Mouse (Mus musculus) heart, embryonic 15.5 days (tissue): Measurements from ENCODE around the gene Spen. TPM values are rescaled to one million over a fixed set of nuclear protein-coding genes. Genes with fewer than 3 reads are reported as not detected.

ENCODE experiments used
- ATAC-seq: fragments of 200-750 bp; cut with Nextera tagmentation; replicated peaks from 2 replicates; pipeline ENCODE4 v1.8.0; 2017; ENCODE audit warnings: low read depth, moderate TSS enrichment; ENCODE audit not compliant: insufficient number of reproducible peaks, insufficient read depth, low FRiP score
- H3K27ac ChIP-seq: fragments of 300-500 bp; sonication (generic); 2 replicates; pipeline ENCODE4 v1.5.1; 2015; ENCODE audit warnings: mild to moderate bottlenecking, inconsistent platforms
- H3K27me3 ChIP-seq: fragments of 300-500 bp; sonication (generic); 2 replicates; pipeline ENCODE4 v1.6.1; 2015; ENCODE audit warnings: inconsistent platforms
- H3K36me3 ChIP-seq: fragments of 300-500 bp; sonication (generic); 2 replicates; pipeline ENCODE4 v1.6.1; 2015; ENCODE audit warnings: mild to moderate bottlenecking, inconsistent platforms
- H3K4me1 ChIP-seq: fragments of 300-500 bp; sonication (generic); replicated peaks from 2 replicates; pipeline ENCODE4 v1.6.1; 2015; ENCODE audit warnings: inconsistent platforms
- H3K4me2 ChIP-seq: fragments of 300-500 bp; sonication (generic); 2 replicates; pipeline ENCODE4 v1.6.1; 2015; ENCODE audit warnings: inconsistent platforms, mild to moderate bottlenecking, moderate library complexity
- H3K4me3 ChIP-seq: fragments of 300-500 bp; sonication (generic); 2 replicates; pipeline ENCODE4 v1.5.1; 2015; ENCODE audit warnings: mild to moderate bottlenecking, inconsistent platforms
- H3K9ac ChIP-seq: fragments of 300-500 bp; sonication (generic); 2 replicates; pipeline ENCODE4 v1.6.1; 2015; ENCODE audit warnings: mild to moderate bottlenecking, inconsistent platforms
- H3K9me3 ChIP-seq: fragments of 300-500 bp; sonication (generic); replicated peaks from 2 replicates; pipeline ENCODE4 v1.6.1; 2016; ENCODE audit warnings: inconsistent platforms
- WGBS: fragments of 180-500 bp; shearing (Covaris S2); methylation state at CpG from one replicate; pipeline ENCODE4 v1.1.7; 2015; ENCODE audit warnings: mixed read lengths; 5-methylcytosine and 5-hydroxymethylcytosine counted together
- polyA plus RNA-seq: library from polyadenylated mRNA; unstranded; fragments of >200 nt; fragmentation: Nextera tagmentation; extraction: Ambion mirVana; gene quantifications from 2 replicates; pipeline ENCODE4 v1.2.1, GENCODE M21; 2015

Gene Spen
- polyA plus RNA-seq, 1 experiment from 2014 or later: 6.3 TPM

DNA sequence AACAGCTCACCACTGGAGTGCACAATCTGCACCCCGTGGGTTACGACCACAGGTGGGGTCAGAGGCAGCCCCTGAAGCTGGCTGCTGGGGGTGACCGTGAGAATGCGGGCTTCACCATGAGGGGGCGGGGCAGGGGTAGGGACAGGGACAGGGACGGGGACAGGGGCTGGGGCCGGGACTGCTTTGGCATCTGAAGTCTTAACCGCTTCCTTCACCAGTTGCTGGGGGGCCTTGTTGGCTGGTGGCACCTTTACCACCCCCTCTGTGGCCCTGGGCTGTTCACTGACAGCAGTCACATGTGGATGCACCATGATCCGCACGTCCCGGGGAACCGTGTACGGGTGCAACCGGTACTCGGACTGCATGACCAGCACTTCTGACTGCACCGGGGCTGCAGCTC, 66.9 kb downstream of the Spen start:
- H3K4me3 ChIP-seq: no peak overlapping the region
- no peaks in the 10 kb centered on the region for H3K4me1 ChIP-seq
- no peaks in the 10 kb centered on the region for H3K9me3 ChIP-seq
- H3K4me2 ChIP-seq: no peak overlapping the region
- 95% methylated on average over 16 of the region's 16 CpGs for WGBS
- H3K27ac ChIP-seq: no peak overlapping the region
- no peak overlapping the region for H3K9ac ChIP-seq
- ATAC-seq: no peak
- H3K27me3 ChIP-seq: no peaks in the 10 kb centered on the region
- peaks cover 94% of the 10 kb centered on the region for H3K36me3 ChIP-seq

DNA sequence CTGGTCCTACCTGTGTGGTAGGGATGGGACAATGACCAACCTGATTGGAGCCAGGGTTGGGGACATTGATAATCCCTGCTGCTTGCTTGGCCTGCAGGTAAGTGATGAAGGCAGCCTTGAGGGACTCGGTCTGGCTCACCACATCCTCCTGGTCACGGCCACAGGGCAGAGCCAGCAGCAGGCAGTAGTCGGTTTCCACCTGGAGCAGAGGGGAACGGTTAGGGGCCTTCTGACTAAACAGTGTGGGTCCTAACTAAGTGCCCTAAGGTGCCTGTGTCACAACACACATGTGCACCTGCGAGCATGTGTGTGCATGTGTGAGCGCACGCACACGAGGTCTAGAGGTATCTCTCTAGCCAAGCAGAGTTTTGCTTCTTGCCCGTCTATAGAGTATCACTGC, 69.1 kb downstream of the Spen start:
- WGBS: 90% methylated on average over 9 of the region's 9 CpGs

DNA sequence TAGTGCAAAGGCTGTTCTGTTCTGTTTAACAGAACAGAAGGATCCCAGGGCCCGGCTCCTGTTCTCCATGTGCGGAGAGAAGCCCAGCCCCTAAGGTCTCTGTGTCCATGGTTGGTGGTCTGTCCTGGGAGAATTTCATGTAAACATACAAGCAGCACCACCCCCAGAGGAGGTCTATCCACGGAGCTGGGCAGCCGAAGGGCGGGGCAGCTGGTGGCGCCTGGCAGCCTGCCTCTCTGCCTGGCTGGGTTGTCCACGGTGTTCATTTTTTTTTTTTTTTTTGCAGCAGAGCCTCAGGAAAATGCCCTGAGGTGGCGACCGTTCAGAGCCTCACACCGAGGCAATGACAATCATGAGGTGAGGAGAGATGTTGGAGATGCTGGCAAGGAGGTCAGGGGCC, 69.8 kb downstream of the Spen start:
- no peaks in the 10 kb centered on the region for H3K4me1 ChIP-seq
- no peaks in the 10 kb centered on the region for H3K27me3 ChIP-seq
- H3K27ac ChIP-seq: no peak overlapping the region
- WGBS: 47% methylated on average over 10 of the region's 10 CpGs
- peaks cover 95% of the 10 kb centered on the region for H3K36me3 ChIP-seq
- no peak overlapping the region for H3K4me3 ChIP-seq
- H3K4me2 ChIP-seq: no peak overlapping the region
- no peaks in the 10 kb centered on the region for H3K9me3 ChIP-seq
- no peak for ATAC-seq
- no peak overlapping the region for H3K9ac ChIP-seq

More for the DNA sequence above, 69.1 kb downstream of the Spen start:
- no peak for ATAC-seq
- no peaks in the 10 kb centered on the region for H3K27me3 ChIP-seq
- no peak overlapping the region for H3K9ac ChIP-seq
- H3K9me3 ChIP-seq: no peaks in the 10 kb centered on the region
- H3K4me1 ChIP-seq: no peaks in the 10 kb centered on the region
- no peak overlapping the region for H3K4me3 ChIP-seq
- H3K27ac ChIP-seq: no peak overlapping the region
- H3K4me2 ChIP-seq: no peak overlapping the region
- H3K36me3 ChIP-seq: peaks cover 94% of the 10 kb centered on the region

DNA sequence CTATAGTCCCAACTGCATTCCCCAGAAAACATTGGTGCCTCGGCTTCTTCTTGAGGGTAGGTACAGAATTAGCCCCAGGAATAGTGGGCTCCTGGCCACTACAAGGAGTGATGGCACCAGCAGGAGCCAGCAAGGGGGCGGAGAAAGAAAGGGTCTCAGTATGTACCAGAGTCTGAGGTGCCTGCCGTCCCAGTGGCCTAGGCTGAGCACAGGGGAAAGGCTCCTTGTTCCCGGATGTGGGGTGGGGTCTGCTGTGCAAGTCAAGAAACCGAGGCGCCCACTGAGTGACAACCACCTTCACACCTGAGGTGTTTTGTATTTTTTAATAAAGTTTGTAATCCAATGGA, 70.8 kb downstream of the Spen start:
- H3K4me3 ChIP-seq: no peak overlapping the region
- ATAC-seq: no peak
- WGBS: 83% methylated on average over 6 of the region's 6 CpGs
- H3K9me3 ChIP-seq: no peaks in the 10 kb centered on the region
- H3K36me3 ChIP-seq: peaks cover 94% of the 10 kb centered on the region
- H3K4me1 ChIP-seq: no peaks in the 10 kb centered on the region
- no peak overlapping the region for H3K4me2 ChIP-seq
- no peak overlapping the region for H3K27ac ChIP-seq
- H3K9ac ChIP-seq: no peak overlapping the region
- H3K27me3 ChIP-seq: no peaks in the 10 kb centered on the region

DNA sequence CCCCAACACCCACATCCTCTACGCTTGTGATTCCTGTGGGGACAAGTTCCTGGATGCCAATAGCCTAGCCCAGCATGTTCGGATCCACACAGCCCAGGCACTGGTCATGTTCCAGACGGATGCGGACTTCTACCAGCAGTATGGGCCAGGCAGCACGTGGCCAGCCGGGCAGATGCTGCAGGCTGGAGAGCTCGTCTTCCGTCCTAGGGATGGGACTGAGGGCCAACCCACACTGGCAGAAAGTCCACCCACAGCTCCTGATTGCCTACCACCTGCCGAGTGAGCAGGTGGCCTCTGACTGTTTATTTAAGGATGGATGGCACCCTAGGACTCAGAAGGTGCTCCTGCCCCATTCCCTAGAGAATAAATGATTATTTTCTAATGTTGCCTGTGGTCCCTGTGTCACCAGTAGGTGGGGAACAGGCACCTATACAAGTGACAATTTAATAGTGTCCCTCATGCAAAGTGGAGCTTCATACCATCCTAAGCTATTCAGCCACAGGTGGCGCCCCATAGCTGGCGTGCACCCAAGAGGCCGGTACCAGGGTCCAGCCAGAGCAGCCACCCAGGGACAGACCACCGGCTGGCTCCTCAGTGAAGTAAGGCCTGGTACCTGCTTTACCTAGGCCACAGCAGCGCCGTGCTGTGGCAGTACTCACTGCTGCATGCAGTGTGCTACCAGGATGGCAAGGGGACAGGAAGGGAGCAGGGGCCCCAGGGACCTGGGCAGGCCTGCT, 71.4 kb downstream of the Spen start:
- H3K27ac ChIP-seq: no peak overlapping the region

DNA sequence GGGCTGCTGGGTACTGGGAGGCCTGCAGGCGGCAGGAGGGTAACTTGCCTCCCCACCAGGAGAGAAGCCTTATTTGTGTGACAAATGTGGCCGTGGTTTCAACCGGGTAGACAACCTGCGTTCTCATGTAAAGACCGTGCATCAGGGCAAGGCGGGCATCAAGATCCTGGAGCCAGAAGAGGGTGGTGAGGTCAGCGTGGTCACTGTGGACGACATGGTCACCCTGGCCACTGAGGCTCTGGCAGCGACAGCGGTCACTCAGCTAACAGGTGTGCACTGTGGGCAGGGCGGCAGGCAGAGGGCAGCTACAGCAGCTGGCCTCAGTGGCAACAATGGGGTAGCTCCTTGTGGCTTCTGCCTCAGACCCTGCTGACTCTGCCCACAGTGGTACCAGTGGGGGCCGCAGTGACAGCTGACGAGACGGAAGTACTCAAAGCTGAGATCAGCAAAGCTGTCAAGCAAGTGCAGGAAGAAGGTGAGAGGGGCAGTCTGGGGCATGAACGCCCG, 72.1 kb downstream of the Spen start:
- no peak overlapping the region for H3K9ac ChIP-seq
- no peaks in the 10 kb centered on the region for H3K27me3 ChIP-seq
- no peak overlapping the region for H3K4me2 ChIP-seq
- no peak overlapping the region for H3K4me3 ChIP-seq
- peaks cover 92% of the 10 kb centered on the region for H3K36me3 ChIP-seq
- H3K4me1 ChIP-seq: 0 out of 2 replicates have a peak, but pooled peaks cover under 1% of the 10 kb centered on the region
- 83% methylated on average over 16 of the region's 16 CpGs for WGBS
- no peak overlapping the region for H3K27ac ChIP-seq
- no peaks in the 10 kb centered on the region for H3K9me3 ChIP-seq
- ATAC-seq: no peak

More for the DNA sequence above, 71.4 kb downstream of the Spen start:
- Histone ChIP-seq H3K27me3 (no peaks in the 10 kb centered on the region), H3K36me3 (peaks cover 94% of the 10 kb centered on the region), H3K4me3 (no peak overlapping the region), H3K9me3 (no peaks in the 10 kb centered on the region), H3K4me2 (no peak overlapping the region), H3K4me1 (no peaks in the 10 kb centered on the region), H3K9ac (no peak overlapping the region)
- 84% methylated on average over 15 of the region's 15 CpGs for WGBS
- ATAC-seq: no peak

DNA sequence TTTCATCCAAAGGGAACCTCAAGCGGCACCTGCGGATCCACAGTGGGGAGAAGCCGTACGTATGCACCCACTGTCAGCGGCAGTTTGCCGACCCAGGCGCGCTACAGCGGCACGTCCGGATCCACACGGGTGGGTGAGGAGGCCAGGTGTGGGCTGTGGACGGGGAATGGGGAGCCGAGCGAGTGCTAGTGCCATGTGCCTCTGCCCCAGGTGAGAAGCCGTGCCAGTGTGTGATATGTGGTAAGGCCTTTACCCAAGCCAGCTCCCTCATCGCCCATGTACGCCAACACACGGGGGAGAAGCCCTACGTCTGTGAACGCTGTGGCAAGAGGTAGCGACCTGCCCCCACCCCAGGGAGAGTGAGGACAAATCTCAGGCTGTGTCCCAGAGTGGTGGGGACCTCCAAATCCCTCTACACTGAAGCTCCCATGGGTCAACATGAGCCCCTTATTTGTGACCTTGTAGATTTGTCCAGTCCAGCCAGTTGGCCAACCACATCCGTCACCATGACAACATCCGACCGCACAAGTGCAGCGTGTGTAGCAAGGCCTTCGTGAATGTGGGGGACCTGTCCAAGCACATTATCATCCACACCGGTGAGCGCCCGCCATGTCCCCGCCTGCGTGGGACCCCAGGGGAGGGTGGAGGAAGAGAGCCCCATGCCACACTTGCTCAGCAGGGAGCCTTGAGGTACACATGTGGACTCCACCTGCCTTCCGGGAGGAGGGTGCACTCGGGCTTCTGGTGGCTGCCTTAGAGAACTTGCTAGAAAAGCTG, 72.7 kb downstream of the Spen start:
- H3K27me3 ChIP-seq: no peaks in the 10 kb centered on the region

DNA sequence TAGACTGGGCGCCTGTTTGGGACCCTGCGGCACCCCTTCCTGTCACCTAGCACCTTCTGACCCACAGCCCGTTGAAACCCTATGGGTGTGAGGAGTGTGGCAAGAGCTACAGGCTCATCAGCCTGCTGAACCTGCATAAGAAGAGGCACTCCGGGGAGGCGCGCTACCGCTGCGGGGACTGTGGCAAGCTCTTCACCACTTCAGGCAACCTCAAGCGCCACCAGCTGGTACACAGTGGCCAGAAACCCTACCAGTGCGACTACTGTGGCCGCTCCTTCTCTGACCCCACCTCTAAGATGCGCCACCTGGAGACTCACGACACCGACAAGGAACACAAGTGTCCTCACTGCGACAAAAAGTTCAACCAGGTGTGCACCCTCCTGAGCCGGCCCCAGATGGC, 73.7 kb downstream of the Spen start:
- no peak for ATAC-seq
- Histone ChIP-seq H3K9ac (no peak overlapping the region), H3K9me3 (no peaks in the 10 kb centered on the region), H3K4me3 (no peak overlapping the region), H3K36me3 (peaks cover 78% of the 10 kb centered on the region), H3K27me3 (no peaks in the 10 kb centered on the region), H3K27ac (no peak overlapping the region), H3K4me2 (no peak overlapping the region), H3K4me1 (0 out of 2 replicates have a peak, but pooled peaks cover 3% of the 10 kb centered on the region)
- 74% methylated on average over 16 of the region's 16 CpGs for WGBS

More for the DNA sequence above, 72.7 kb downstream of the Spen start:
- no peak for ATAC-seq
- WGBS: 91% methylated on average over 34 of the region's 34 CpGs
- Histone ChIP-seq H3K9ac (no peak overlapping the region), H3K4me3 (no peak overlapping the region), H3K4me1 (0 out of 2 replicates have a peak, but pooled peaks cover 3% of the 10 kb centered on the region), H3K9me3 (no peaks in the 10 kb centered on the region), H3K36me3 (peaks cover 85% of the 10 kb centered on the region), H3K4me2 (no peak overlapping the region), H3K27ac (no peak overlapping the region)

DNA sequence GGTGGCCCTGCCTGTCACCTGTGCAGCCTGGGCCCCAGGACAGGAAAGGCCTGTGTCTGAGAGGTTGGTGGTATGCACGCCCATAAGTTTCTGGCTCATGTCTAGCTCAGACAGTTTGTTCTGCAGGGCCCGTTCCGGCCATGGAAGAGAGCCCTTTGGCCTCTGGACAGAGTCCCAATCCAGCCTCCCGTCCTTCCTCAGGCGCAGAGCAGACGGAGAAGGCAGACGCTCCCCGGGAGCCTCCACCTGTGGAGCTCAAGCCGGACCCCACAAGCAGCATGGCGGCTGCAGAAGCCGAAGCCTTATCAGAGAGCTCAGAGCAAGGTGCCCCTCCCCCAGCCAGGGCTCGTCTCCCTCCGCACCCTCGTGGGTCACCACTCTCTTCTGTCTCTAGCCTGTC, 74.9 kb downstream of the Spen start:
- WGBS: 58% methylated on average over 14 of the region's 14 CpGs
- Histone ChIP-seq H3K27me3 (no peaks in the 10 kb centered on the region), H3K4me1 (peaks cover 9% of the 10 kb centered on the region), H3K9me3 (no peaks in the 10 kb centered on the region), H3K9ac (no peak overlapping the region), H3K4me3 (no peak overlapping the region), H3K27ac (no peak overlapping the region), H3K4me2 (no peak overlapping the region), H3K36me3 (peaks cover 66% of the 10 kb centered on the region)
- ATAC-seq: no peak

DNA sequence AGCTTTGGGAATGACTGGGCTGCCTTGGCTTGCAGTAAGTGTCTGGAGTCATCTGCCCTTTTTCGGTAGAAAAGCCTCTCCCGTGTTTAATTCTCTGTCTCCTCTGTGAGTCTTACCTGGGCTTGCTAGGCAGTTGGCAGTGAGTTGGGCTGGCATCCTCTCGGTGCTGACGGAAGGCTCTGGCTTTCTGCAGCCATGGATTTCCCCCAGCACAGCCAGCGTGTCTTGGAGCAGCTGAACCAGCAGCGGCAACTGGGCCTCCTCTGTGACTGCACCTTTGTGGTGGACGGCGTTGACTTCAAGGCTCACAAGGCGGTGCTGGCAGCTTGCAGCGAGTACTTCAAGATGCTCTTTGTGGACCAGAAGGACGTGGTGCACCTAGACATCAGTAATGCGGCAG, 76.8 kb downstream of the Spen start:
- Histone ChIP-seq H3K27me3 (no peaks in the 10 kb centered on the region), H3K9me3 (no peaks in the 10 kb centered on the region), H3K4me3 (no peak overlapping the region), H3K9ac (no peak overlapping the region), H3K4me1 (peaks cover 18% of the 10 kb centered on the region), H3K27ac (no peak overlapping the region), H3K4me2 (no peak overlapping the region), H3K36me3 (peaks cover 49% of the 10 kb centered on the region)
- 87% methylated on average over 12 of the region's 12 CpGs for WGBS
- ATAC-seq: no peak

DNA sequence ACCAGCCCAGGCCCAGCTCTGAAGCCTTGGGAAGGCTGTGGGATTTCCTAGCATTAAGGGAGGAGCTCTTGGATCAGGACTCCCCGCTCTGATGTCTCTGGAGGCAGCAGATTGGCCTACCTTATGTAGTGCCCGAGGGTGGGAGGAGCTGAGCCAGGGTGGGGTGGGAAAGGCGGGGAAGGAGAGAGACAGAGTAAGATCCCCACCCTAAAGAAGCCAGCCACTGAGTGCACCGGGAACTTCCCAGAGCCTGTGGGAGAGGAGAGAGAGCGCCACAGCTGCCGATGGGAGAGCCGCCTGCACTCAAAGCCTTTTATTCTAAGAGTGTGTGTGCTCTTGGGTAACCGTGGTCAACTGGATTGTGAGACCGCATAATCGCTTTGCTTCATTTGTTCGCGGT, 77.3 kb downstream of the Spen start:
- Histone ChIP-seq H3K36me3 (peaks cover 44% of the 10 kb centered on the region), H3K9me3 (no peaks in the 10 kb centered on the region)

More for the DNA sequence above, 77.3 kb downstream of the Spen start:
- ATAC-seq: no peak
- Histone ChIP-seq H3K4me3 (no peak overlapping the region), H3K4me2 (no peak overlapping the region), H3K9ac (no peak overlapping the region), H3K27me3 (no peaks in the 10 kb centered on the region), H3K4me1 (peaks cover 18% of the 10 kb centered on the region), H3K27ac (no peak overlapping the region)
- 65% methylated on average over 12 of the region's 12 CpGs for WGBS
